Mouse (Mus musculus): ENCODE results near the gene Apobec3.

Gene Apobec3

GRCm38 (mm10) chr15:79943584-79943983, 52.1 kb downstream of the Apobec3 start:
- POLR2A ChIA-PET = interaction anchor here in 3 of 4 experiments (0.5 to 14.1 kb wide), 53 partner anchors 7 to 1580 kb away, joined by 3 to 236 read pairs (median 5); partner anchors contain the start of genes Cbx7 (in 2 of the 3), Apobec3 (in 1 of the 3), Josd1 (in 1 of the 3) and Rps19bp1 (in 1 of the 3)
- CTCF ChIA-PET = interaction anchor here (0.7 to 3.2 kb wide), 12 partner anchors 16 to 147 kb away, joined by 3 to 15 read pairs (median 3); partner anchors contain the start of gene Syngr1 (in 1 of the 4)

DNA sequence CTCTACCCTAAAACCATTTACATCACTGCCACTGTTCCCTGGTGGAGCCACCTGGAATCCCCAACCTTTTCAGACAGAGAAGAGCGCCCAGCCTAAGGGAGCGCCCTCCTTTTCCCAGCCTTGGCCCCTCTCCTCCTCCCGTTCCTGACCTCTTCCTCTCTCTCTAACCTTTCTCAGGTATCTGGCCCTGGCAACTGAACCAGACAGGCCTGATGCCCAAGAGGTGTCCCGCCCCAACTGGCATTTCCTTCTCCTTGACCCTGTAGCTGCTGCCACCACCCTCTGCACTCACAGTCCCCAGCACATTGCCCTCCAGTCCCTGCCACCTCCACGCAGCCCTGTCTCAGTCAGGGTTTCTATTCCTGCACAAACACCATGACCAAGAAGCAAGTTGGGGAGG, 53.5 kb downstream of the Apobec3 start:
- POLR2A ChIA-PET = interaction anchor here in 3 of 4 experiments (0.8 to 14.1 kb wide), 28 partner anchors 8 to 319 kb away, joined by 3 to 236 read pairs (median 7); partner anchors contain the start of genes Cbx7 (in 3 of the 3) and Rps19bp1 (in 1 of the 3)
- CTCF ChIA-PET = interaction anchor here (0.5 to 3.2 kb wide), 13 partner anchors 13 to 196 kb away, joined by 3 to 15 read pairs (median 4); partner anchors contain the start of gene Syngr1 (in 1 of the 4)

DNA sequence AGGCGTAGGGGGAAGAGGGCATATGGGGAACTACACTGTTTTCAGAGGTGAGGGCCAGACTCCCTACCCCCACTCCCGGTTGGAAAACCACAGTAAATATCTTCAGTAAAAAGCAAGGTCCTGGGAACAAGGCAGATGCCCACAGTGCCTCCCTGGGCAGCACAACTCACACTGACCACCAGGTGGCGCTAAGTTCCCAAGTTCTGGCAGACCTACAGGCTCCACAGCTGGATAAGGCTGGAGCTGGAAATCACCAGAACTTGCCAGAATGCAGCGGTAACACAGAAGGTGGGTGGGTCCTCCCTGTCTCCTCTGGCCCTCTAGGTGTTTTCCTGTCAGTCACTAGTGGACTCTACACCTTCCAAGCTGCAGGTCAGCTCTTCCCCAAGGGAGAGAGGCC, 54.6 kb downstream of the Apobec3 start:
- ChIA-PET POLR2A (interaction anchor here (0.6 to 14.1 kb wide), 64 partner anchors 9 to 479 kb away, joined by 3 to 236 read pairs (median 4); partner anchors contain the start of genes Cbx7 (in 4 of the 4), Atf4 (in 2 of the 4), Apobec3 (in 1 of the 4) and Mief1 (in 1 of the 4)), CTCF (interaction anchor here (0.5 to 3.2 kb wide), 58 partner anchors 9 to 1864 kb away, joined by 3 to 50 read pairs (median 4); partner anchors contain the start of genes Pdgfb (in 2 of the 4), Apobec3 (in 1 of the 4), Cbx7 (in 1 of the 4) and Gtpbp1 (in 1 of the 4))

DNA sequence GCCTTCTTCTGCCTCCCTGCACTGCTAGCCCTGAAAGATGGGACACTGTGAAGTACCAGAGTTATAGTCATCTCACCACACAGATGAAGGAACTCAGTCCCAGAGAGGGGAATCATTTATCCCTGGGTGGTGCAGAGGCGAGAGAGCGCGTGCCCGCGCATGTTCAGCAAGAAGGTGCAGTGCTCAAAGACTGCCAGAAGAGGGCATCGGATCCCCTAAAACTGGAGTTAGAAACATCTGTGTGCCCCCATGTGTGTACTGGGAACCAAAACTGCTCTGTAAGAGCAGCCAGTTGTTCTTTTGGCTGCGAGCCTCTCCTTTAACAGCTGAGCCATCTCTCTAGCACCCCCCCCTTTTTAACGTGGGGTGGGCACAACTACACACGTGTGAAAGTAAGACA, 55.3 kb downstream of the Apobec3 start:
- ChIA-PET POLR2A (interaction anchor here in 3 of 4 experiments (0.8 to 14.1 kb wide), 51 partner anchors 8 to 309 kb away, joined by 3 to 236 read pairs (median 4); partner anchors contain the start of genes Cbx7 (in 3 of the 3), Atf4 (in 2 of the 3), Apobec3 (in 1 of the 3) and Pdgfb (in 1 of the 3)), CTCF (interaction anchor here (0.6 to 3.2 kb wide), 37 partner anchors 8 to 329 kb away, joined by 3 to 50 read pairs (median 5); partner anchors contain the start of genes Apobec3 (in 1 of the 4), Cbx7 (in 1 of the 4), Gtpbp1 (in 1 of the 4) and Pdgfb (in 1 of the 4))

DNA sequence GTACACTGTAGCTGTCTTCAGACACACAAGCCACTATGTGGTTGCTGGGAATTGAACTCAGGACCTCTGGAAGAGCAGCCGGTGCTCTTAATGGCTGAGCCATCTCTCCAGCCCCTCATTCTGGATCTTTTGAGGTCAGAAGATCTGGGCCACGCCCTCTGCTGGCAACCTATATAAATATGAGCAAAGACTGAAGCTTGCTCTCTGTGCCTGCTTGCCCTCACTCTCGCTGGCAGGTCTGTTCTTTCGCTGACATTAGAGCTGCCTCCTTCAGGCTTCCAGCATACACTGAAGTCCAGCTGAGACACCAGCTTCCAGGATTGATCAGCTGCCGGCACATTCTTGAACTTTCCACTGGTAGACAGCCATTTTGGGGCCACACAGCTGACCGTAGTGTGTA, 56.2 kb downstream of the Apobec3 start:
- ChIA-PET POLR2A (interaction anchor here in 3 of 4 experiments (0.5 to 14.1 kb wide), 30 partner anchors 11 to 307 kb away, joined by 3 to 236 read pairs (median 4); partner anchors contain the start of genes Cbx7 (in 3 of the 3), Atf4 (in 1 of the 3) and Pdgfb (in 1 of the 3)), CTCF (interaction anchor here in 3 of 4 experiments (0.6 to 2.9 kb wide), 12 partner anchors 8 to 456 kb away, joined by 3 to 50 read pairs (median 4); partner anchors contain the start of gene Fam227a (in 1 of the 3))

DNA sequence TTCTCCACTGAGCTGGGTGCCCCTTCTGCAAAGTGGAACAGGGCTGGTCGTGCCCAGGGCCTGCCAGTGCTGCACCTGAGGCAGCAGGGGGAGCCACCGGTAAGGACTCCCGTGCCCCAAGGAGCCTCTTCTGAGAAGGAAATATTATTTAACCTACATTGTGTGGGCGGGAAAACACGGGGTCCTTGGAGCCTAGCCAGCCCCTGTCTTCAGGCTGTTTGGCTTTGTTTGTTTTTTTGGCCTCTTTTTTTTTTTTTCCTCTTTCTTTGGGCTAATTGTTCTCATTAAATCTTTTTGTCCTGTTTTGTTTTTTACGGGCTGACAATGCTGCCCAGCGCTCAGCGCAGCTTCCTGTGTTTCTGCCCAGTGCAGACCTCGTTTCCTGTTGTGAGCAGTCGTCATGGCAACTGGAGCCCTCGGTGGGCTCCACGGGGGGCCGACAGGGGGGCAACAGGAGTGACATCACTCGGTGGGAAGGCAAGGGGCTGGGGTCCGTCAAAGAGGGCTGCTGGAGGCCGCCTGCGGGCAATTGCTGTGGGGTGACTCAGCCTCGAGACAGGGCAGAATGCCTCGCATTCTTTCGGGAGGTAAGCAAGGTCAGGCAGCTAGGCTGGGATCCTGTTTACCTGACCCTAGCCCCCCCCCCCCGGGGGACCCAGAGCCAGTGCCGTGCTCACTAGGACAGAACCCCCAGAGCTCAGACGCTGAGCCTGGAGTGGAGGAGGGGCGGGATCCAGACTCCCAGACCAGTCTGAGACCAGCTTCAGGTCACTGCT, 59.0 kb downstream of the Apobec3 start:
- CTCF ChIA-PET = interaction anchor here (0.5 to 3.0 kb wide), 19 partner anchors 9 to 357 kb away, joined by 3 to 16 read pairs (median 5); partner anchors contain the start of gene Cbx7 (in 1 of the 4)
- POLR2A ChIA-PET = interaction anchor here (0.5 to 14.1 kb wide), 87 partner anchors 7 to 1064 kb away, joined by 3 to 236 read pairs (median 4); partner anchors contain the start of genes Cbx7 (in 4 of the 4), Atf4 (in 2 of the 4), Rps19bp1 (in 2 of the 4) and Gtpbp1 (in 1 of the 4)

- CTCF ChIA-PET = interaction anchor here (0.6 to 3.0 kb wide), 15 partner anchors 10 to 176 kb away, joined by 3 to 16 read pairs (median 5); partner anchors contain the start of gene Cbx7 (in 1 of the 4)
- POLR2A ChIA-PET = interaction anchor here (0.5 to 14.1 kb wide), 76 partner anchors 8 to 1634 kb away, joined by 3 to 236 read pairs (median 6); partner anchors contain the start of genes Cbx7 (in 4 of the 4), Atf4 (in 2 of the 4), Ep300 (in 1 of the 4) and Mief1 (in 1 of the 4)
Observed at GRCm38 (mm10) chr15:79951226-79951625, 59.8 kb downstream of the Apobec3 start.

- ChIA-PET POLR2A (interaction anchor here in 3 of 4 experiments (0.7 to 14.1 kb wide), 62 partner anchors 8 to 308 kb away, joined by 3 to 236 read pairs (median 6); partner anchors contain the start of genes Cbx7 (in 3 of the 3), Atf4 (in 1 of the 3), Mief1 (in 1 of the 3) and Pdgfb (in 1 of the 3)), CTCF (interaction anchor here (0.6 to 3.0 kb wide), 10 partner anchors 10 to 203 kb away, joined by 3 to 16 read pairs (median 5); no protein-coding TSS in a partner anchor)
Observed at GRCm38 (mm10) chr15:79951730-79952503, 60.5 kb downstream of the Apobec3 start.

DNA sequence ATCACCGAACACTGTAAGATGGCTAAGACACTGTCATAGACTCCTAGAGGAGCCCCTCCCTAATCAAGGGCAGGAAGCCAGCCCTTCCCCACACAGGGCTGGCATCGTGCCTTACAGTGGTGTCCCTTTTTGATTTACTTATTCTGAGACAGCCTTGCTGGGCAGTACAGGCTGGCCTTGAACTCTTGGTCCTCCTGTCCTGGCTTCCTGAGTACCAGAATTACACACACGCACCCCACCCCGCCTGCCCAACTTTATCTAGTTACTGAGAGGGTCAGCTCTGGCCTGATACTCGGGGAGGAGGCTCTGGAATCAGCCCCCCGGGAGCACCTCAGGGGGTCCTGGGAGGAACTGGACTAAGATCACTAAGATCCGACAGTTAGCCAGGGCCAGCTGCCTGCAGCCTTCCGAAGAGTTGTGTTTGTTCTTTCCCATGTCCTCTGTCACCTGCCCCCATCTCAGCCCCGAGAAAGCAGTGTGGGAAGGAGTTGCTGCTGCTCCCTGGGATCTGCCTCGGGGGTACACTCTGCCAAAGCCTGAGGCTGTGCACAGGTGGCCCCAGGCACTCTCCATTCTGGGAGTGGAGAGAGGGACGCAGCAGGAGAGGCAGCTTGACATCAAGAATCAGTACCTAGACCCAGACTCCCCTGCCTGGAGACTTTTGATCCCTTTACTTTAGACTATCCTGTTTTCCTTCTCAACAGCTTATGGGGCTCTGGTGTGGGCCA, 61.2 kb downstream of the Apobec3 start:
- ChIA-PET CTCF (interaction anchor here in 1 of 4 experiments (0.7 to 1.0 kb wide), 2 partner anchors 12 to 18 kb away, joined by 3 to 4 read pairs; no protein-coding TSS in a partner anchor), POLR2A (interaction anchor here in 3 of 4 experiments (0.7 to 14.1 kb wide), 41 partner anchors 8 to 308 kb away, joined by 3 to 236 read pairs (median 6); partner anchors contain the start of genes Cbx7 (in 3 of the 3), Atf4 (in 1 of the 3), Pdgfb (in 1 of the 3) and Syngr1 (in 1 of the 3))

GRCm38 (mm10) chr15:79953470-79953869, 62.0 kb downstream of the Apobec3 start:
- ChIA-PET CTCF (interaction anchor here in 2 of 4 experiments (0.6 to 1.0 kb wide), 2 partner anchors 12 to 15 kb away, joined by 4 read pairs; no protein-coding TSS in a partner anchor), POLR2A (interaction anchor here in 3 of 4 experiments (0.6 to 14.1 kb wide), 27 partner anchors 8 to 180 kb away, joined by 3 to 236 read pairs (median 5); partner anchors contain the start of genes Cbx7 (in 3 of the 3), Pdgfb (in 1 of the 3) and Syngr1 (in 1 of the 3))

DNA sequence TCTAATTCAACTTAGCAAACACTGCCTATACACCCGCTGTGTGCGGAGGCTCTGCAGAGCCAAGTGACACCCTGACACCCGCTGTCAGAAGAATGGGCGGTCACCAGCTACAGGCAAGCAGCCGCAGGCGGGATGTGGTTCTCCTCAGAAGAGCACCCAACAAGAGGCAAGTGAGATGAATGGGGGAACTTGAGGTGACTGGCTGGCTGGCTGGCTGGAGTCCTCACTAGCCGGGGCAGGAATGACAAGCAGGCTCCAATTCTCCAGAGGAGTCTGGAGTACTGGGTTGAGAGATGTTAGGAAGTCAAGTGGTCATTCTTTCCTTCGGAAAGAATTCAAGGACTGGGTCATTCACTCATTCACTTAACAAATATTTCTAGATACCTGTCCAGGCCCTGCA, 65.1 kb downstream of the Apobec3 start:
- CTCF ChIA-PET = interaction anchor here in 1 of 4 experiments (0.5 kb wide), 1 partner anchor 126 kb away, joined by 3 read pairs; no protein-coding TSS in a partner anchor
- POLR2A ChIA-PET = interaction anchor here in 3 of 4 experiments (1.6 to 15.0 kb wide), 11 partner anchors 8 to 125 kb away, joined by 3 to 236 read pairs (median 30); partner anchors contain the start of gene Cbx7 (in 3 of the 3)

GRCm38 (mm10) chr15:79958418-79958817, 67.0 kb downstream of the Apobec3 start:
- ChIA-PET CTCF (interaction anchor here in 2 of 4 experiments (1.4 to 2.0 kb wide), 3 partner anchors 11 to 12 kb away, joined by 6 to 7 read pairs (median 6); no protein-coding TSS in a partner anchor), POLR2A (interaction anchor here (0.6 to 15.0 kb wide), 31 partner anchors 8 to 1074 kb away, joined by 3 to 236 read pairs (median 4); partner anchors contain the start of genes Cbx7 (in 4 of the 4), Atf4 (in 1 of the 4) and Pdgfb (in 1 of the 4))

DNA sequence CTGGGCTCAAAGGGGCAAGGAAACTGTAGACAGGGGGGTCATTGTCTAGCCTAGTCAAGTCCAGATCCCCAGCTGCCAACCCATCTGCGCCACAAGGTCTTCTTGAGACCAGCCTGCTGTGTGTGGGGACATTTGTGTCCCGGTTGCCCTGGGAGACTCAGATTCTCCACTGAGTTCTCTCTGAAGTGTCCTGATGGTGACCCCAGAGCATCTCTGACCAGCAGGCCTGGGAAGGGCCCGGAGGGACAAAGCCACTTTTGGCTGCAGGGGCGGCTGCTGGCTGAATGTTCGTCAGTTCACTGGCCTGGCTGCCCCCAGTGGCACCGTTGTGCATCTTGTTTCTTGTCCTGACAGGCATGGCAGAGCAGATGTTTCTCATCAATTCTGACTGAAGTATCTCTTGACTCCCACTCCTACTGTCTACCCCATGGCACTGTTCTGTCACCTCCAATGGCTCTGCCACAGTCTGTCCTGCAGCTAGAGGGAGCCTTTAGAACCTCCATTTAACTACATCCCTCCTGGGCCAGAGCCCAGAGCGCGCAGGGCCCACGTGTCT, 70.0 kb downstream of the Apobec3 start:
- ChIA-PET POLR2A (interaction anchor here in 3 of 4 experiments (0.7 to 15.0 kb wide), 15 partner anchors 10 to 293 kb away, joined by 3 to 236 read pairs (median 4); partner anchors contain the start of genes Cbx7 (in 2 of the 3) and Atf4 (in 1 of the 3)), CTCF (interaction anchor here in 2 of 4 experiments (1.1 to 1.2 kb wide), 2 partner anchors 10 to 49 kb away, joined by 5 to 10 read pairs; no protein-coding TSS in a partner anchor)

- ChIA-PET POLR2A (interaction anchor here in 3 of 4 experiments (0.7 to 15.0 kb wide), 17 partner anchors 7 to 293 kb away, joined by 3 to 236 read pairs (median 4); partner anchors contain the start of gene Cbx7 (in 2 of the 3)), CTCF (no interaction called here)
Observed at GRCm38 (mm10) chr15:79962661-79963060, 71.2 kb downstream of the Apobec3 start.

DNA sequence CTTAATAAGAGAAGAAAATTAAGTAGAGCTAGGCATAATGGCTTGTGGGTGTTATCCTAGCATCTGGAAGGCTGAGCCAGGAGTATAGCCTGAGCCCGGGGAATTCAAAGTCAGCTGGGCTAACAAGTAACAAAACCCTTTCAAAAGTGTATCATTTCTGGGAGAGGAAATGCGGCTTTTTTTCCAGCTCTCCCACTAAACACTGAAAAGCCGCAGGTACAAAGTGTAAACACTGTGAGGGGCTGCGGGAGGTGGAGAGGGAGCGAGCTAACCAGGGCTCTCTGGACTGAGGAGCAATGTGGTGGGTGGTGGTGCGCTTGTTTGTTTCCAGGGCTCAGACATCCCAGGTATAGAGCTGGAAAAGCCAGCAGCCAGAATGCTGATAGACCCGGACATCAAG, 72.9 kb downstream of the Apobec3 start:
- POLR2A ChIA-PET = interaction anchor here (0.5 to 15.0 kb wide), 29 partner anchors 8 to 269 kb away, joined by 3 to 236 read pairs (median 3); partner anchors contain the start of genes Cbx7 (in 1 of the 4), Mief1 (in 1 of the 4) and Pdgfb (in 1 of the 4)

More for the DNA sequence above, 72.9 kb downstream of the Apobec3 start:
- CTCF ChIA-PET = interaction anchor here in 2 of 4 experiments (0.5 to 1.3 kb wide), 4 partner anchors 18 to 93 kb away, joined by 3 to 4 read pairs (median 4); no protein-coding TSS in a partner anchor
